Mouse (Mus musculus): ENCODE data around the gene Ttll7. TPM values are rescaled to one million over a fixed set of nuclear protein-coding genes. Genes with fewer than 3 reads are reported as not detected.

Gene Ttll7
- total and polyA plus RNA-seq, 3 experiments, result not detected

DNA sequence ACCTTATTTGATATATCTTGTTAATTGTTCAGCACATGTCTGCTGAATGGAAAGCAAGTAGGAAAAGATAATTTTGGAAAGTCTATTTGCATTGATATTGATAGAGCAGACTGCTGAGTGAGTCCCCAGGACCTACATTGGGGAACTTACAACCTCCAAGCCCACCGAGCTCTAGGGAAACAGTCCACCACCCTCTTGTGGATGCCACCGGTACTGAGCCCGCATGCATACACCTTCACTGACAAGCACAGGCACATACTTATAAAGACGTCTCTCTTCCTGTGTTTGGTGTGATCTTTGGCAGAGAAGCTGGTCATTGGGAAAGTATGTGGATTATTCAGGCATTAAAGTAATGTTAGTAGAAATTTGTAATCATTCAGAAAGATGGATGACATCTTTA lies 14.4 kb downstream of the Ttll7 start (continued):
- no peak for TF ChIP-seq CHD2 (IDR thresholded peaks at IDR 0.05; ENCODE audit: low read length)
- no peak for TF ChIP-seq MEF2A (IDR thresholded peaks at IDR 0.05; ENCODE audit: extremely low read depth, insufficient replicate concordance, low read depth, low read length, poor library complexity, severe bottlenecking)
- TF ChIP-seq TCF12 (IDR thresholded peaks at IDR 0.05; ENCODE audit: low read depth, low read length), result no peak

- H3K9me3 ChIP-seq (replicated peaks; ENCODE audit: insufficient read depth, low read length), result no peaks in the 10 kb centered on the region
- H3K79me2 ChIP-seq (ENCODE audit: control insufficient read depth, insufficient read depth, low read length, poor library complexity), result no peaks in the 10 kb centered on the region
- H3K27ac ChIP-seq (ENCODE audit: control insufficient read depth, low read depth, low read length), result no peak overlapping the region
- TF ChIP-seq ZNF384 (IDR thresholded peaks at IDR 0.05; ENCODE audit: low read depth, low read length), result no peak
- no peak for TF ChIP-seq RAD21 (IDR thresholded peaks at IDR 0.05; ENCODE audit: low read depth, low read length)
- no peak for TF ChIP-seq TCF12 (IDR thresholded peaks at IDR 0.05; ENCODE audit: low read depth, low read length)
- TF ChIP-seq MAFK (IDR thresholded peaks at IDR 0.05; ENCODE audit: borderline replicate concordance, low read depth, low read length), result no peak
- no peak for TF ChIP-seq ETS1 (IDR thresholded peaks at IDR 0.05; ENCODE audit: low read depth, low read length)
- no peak for TF ChIP-seq BHLHE40 (IDR thresholded peaks at IDR 0.05; ENCODE audit: borderline replicate concordance, low read depth, low read length)
- no peak for TF ChIP-seq ELF1 (IDR thresholded peaks at IDR 0.05; ENCODE audit: low read depth, low read length)
- H3K27me3 ChIP-seq (ENCODE audit: control insufficient read depth in 1 of 2, insufficient read depth in 2 of 2, low read length in 2 of 2), result no peaks in the 10 kb centered on the region; a peak in 1 of 4 replicates
- H3K36me3 ChIP-seq (ENCODE audit: control insufficient read depth in 1 of 2, insufficient read depth in 2 of 2, low read length in 2 of 2), result no peaks in the 10 kb centered on the region
- no peaks in the 10 kb centered on the region for H3K4me1 ChIP-seq (ENCODE audit: control insufficient read depth in 1 of 2, insufficient read depth in 2 of 2, low read length in 2 of 2)
- H3K4me3 ChIP-seq (ENCODE audit: control insufficient read depth in 1 of 2, insufficient read depth in 1 of 2, low read depth in 2 of 2, low read length in 2 of 2), result no peak overlapping the region
- DNase-seq (ENCODE audit: low read depth, low spot score), result no peak
- H3K9ac ChIP-seq (ENCODE audit: control insufficient read depth, low read depth, low read length, poor library complexity, severe bottlenecking), result no peak overlapping the region
Observed at GRCm38 (mm10) chr3:146871954-146872353, 19.8 kb downstream of the Ttll7 start.

- TF ChIP-seq ELF1 (IDR thresholded peaks at IDR 0.05; ENCODE audit: low read depth, low read length), result no peak
- TF ChIP-seq MYC (IDR thresholded peaks at IDR 0.05; ENCODE audit: low read depth, low read length), result no peak
- no peak for TF ChIP-seq GABPA (IDR thresholded peaks at IDR 0.05; ENCODE audit: low read depth, low read length)
- TF ChIP-seq MEF2A (IDR thresholded peaks at IDR 0.05; ENCODE audit: extremely low read depth, insufficient replicate concordance, low read depth, low read length, poor library complexity, severe bottlenecking), result no peak
- TF ChIP-seq TBP (IDR thresholded peaks at IDR 0.05; ENCODE audit: low read depth, low read length), result no peak
- no peak for TF ChIP-seq MYB (IDR thresholded peaks at IDR 0.05; ENCODE audit: low read depth, low read length)
- no peaks in the 10 kb centered on the region for H3K9me3 ChIP-seq (replicated peaks; ENCODE audit: insufficient read depth, low read length)
- no peaks in the 10 kb centered on the region for H3K4me1 ChIP-seq (ENCODE audit: control insufficient read depth in 1 of 2, insufficient read depth in 2 of 2, low read length in 2 of 2)
- H3K4me3 ChIP-seq (ENCODE audit: control insufficient read depth in 1 of 2, insufficient read depth in 1 of 2, low read depth in 2 of 2, low read length in 2 of 2), result no peak overlapping the region
- H3K27me3 ChIP-seq (ENCODE audit: control insufficient read depth in 1 of 2, insufficient read depth in 2 of 2, low read length in 2 of 2), result no peaks in the 10 kb centered on the region; a peak in 1 of 4 replicates
- H3K79me2 ChIP-seq (ENCODE audit: control insufficient read depth, insufficient read depth, low read length, poor library complexity), result no peaks in the 10 kb centered on the region
- H3K27ac ChIP-seq (ENCODE audit: control insufficient read depth, low read depth, low read length), result no peak overlapping the region
- H3K9ac ChIP-seq (ENCODE audit: control insufficient read depth, low read depth, low read length, poor library complexity, severe bottlenecking), result no peak overlapping the region
- H3K36me3 ChIP-seq (ENCODE audit: control insufficient read depth in 1 of 2, insufficient read depth in 2 of 2, low read length in 2 of 2), result no peaks in the 10 kb centered on the region
- no peak for DNase-seq (ENCODE audit: low read depth, low spot score)
Observed at GRCm38 (mm10) chr3:146875929-146876328, 23.8 kb downstream of the Ttll7 start.
